Mouse (Mus musculus): Measurements from ENCODE around the gene Pde6h.

- no peak for TF ChIP-seq CTCF (IDR thresholded peaks at IDR 0.05; ENCODE audit: low read depth)
- TF ChIP-seq EP300 (IDR thresholded peaks at IDR 0.05; ENCODE audit: low read depth): no peak
Measured at GRCm38 (mm10) chr6:136999009-136999408, 75.4 kb downstream of the Pde6h start.

Data from heart, postnatal 0 days (tissue).